Mouse (Mus musculus): ENCODE data around the gene Grm7.

Grm7 gene

GRCm38 (mm10) chr6:111039099-111039498 lies 393.7 kb downstream of the Grm7 start:
- no peak for DNase-seq

DNA sequence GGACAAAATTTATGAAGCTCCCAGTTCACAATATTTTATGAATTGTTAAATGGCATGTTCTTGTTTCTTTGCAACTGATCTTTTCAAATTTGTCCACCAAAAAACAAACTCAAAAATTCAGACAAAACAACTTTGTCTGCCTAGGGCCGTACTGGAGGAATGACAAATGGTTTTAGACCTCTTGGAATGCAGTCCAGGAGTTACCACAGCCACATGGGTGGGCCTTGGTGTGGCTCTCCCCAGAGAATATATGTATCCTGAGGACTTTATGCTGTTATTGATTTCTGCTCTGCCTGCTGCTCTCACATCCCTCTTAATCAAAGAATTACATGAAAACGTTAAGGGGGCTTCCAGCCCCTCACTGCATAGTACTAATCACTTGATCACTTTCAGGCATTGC lies 400.5 kb downstream of the Grm7 start:
- DNase-seq, result no peak

DNA sequence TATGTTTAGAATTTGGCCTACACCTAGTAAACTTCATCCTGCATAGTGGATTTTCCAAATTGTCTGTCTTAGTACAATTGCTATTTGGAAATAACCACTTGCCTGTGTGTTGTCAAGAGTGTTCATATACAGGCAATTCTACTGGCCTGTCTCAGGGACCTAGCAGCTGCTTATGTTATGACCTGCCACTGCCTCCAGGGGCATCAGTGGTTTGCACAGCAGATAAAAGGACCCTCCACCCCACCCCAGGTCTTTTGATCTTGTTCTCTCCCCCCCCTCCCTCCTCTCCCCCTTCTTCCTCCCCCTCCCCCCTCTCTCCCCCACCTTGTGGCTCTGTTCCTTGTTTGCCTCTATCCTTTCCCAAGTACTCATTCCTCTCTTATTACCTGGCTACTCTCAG lies 403.9 kb downstream of the Grm7 start:
- no peak for DNase-seq

- peak; percentile 57 for DNase-seq
These were observed 408.9 kb downstream of the Grm7 start for GRCm38 (mm10) chr6:111054001-111054975.

- DNase-seq, result no peak
These were observed 412.4 kb downstream of the Grm7 start for GRCm38 (mm10) chr6:111057798-111058197.

DNA sequence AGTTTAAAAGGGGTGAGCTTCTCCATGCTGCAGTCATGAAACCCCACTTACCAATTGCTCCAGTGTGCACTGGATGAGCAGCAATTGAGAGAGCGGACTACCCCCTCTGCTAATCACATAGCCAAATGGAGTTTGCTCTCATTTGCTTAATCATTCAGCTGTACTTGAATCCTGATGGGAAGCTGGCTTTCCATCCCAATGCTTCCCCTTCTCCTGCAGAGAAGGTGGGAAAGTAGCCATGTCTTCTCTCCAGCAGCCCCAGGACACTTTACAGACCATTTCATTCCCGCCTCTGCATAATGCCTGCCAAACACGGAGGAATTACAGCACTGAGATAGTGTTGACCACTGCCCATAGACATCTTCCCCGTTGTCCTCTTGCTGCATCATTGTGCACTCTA lies 414.6 kb downstream of the Grm7 start:
- no peak for DNase-seq

GRCm38 (mm10) chr6:111084569-111084968 lies 439.2 kb downstream of the Grm7 start:
- DNase-seq, result no peak

DNA sequence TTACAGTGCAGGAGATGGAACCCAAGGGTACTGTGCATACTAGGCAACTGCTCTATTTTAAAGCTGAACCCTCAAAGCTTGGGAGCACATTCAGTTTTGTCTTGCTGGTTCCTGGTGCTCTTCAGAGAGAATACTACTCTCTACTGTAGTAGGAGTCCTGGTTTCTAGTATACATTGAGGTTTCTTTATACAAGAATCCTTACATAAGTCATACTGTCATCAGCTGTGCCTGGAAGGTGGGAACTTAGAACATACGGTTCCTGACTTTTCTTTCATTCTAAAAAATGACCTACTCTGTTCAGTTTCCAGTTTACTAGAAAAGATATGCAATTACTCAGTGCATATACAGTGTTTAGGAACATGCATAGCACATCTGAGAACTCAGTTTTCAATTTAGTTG lies 449.4 kb downstream of the Grm7 start:
- no peak for DNase-seq

DNA sequence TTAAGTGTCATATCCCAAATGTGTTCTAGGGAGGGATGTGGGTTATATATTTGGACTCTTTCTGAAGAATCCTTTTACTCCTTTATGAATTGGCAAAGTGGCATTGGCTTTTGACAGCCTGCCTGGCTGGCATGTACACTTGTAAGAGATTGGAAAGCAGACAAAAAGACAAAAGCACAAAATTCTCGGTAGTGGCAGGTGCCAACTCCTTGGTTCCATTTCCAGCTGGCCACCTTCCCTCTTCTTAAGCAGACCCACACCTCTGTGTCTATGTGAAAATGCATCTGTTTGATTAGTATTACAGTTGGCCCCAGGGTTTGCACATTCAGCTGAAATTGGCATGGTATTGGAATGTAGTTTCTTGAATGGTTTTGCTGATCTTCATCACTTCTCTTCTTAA lies 460.1 kb downstream of the Grm7 start:
- DNase-seq, result peak; percentile 7

DNA sequence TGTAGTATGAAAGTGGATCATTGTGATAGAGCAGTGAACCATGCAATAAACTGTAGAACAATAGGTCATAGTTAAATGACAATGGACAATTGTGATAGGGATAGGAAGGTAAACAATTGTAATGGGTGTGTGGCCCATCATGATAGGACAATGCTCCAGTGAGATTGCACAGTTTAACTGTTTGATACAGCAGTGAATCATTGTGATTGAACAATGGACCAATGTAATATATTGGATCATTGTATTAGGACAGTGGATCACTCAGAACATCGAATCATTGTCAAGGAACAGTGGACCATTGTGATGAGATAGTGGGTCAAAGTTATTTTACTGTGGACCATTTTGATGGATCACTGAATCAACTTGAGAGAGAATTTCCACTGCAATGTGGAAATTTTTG lies 515.7 kb downstream of the Grm7 start:
- no peak for DNase-seq

GRCm38 (mm10) chr6:111195333-111195732 lies 550.0 kb downstream of the Grm7 start:
- DNase-seq, result no peak

DNA sequence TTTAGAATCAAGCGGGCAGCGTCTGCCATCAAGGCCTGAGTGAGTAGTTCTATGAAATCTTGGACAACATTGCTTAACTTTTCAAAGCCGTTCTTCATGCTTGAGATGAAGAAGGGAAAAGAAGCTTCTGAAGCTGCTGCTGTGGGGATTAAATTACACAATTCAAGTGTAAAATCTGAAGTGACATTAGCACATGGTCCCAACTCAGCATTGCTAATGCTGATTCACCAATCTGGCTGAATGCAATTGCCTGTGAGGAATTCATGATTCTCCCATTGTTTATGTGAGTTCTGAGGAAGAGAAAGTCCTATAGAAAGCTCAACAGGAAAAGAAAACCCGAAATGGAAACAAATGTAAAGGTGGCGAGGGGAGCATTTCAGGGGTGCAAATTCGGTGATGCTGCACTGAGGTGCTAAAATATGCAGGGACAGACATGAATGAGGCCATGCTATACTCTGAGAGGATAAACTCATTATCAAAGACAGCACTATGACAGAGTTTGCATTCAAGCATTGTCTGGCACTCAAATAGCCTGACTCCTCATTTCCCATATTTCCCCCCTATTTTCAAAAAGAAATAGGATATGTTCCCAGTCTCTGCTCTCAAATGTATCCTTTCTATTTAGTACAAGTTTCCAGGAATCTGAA lies 575.8 kb downstream of the Grm7 start:
- DNase-seq, result no peak

DNA sequence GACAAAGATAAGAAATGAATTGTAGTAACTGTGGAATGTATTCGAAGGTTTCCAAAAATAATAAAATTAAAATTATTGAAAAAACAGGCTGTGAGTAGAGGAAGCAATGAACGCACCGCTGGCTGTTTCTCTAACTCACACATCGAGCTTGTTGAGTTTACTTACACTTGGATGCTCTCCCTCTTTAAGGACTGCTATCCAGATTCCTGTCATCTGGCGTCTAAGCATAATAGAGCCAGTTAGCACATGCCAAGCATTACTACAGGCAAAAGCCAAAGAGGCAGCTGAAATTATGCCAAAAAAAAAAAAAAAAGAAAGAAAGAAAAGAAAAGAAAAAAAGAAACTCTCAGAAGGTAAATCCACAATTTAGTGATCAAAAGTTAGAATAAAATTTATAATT lies 609.8 kb downstream of the Grm7 start:
- DNase-seq, result no peak

- no peak for DNase-seq
These were observed 611.6 kb downstream of the Grm7 start for GRCm38 (mm10) chr6:111256939-111257338.

- DNase-seq, result no peak
These were observed 612.9 kb downstream of the Grm7 start for GRCm38 (mm10) chr6:111258256-111258655.

DNA sequence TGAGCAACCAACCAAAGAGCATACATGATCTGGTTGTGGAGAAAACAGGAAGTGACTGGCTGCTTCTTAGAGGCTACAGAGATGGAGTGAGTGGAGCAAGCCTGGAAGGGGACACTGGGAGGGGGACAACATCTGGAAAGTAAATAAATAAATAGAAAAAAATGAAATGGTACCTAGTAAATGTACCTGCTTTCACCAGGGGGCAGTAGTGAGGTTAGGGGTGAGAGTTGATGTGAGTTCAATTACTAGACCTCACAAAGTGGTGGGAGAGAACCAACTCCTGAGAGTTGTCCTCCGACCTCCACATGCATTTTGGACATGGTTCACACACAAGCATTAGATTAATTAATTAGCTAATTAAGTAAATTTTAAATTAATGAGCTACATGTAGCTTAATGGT lies 615.8 kb downstream of the Grm7 start:
- no peak for DNase-seq

GRCm38 (mm10) chr6:111276657-111277056 lies 631.3 kb downstream of the Grm7 start:
- DNase-seq, result no peak

- DNase-seq, result no peak
These were observed 633.1 kb downstream of the Grm7 start for GRCm38 (mm10) chr6:111278516-111278915.

- DNase-seq, result no peak
These were observed 648.2 kb downstream of the Grm7 start for GRCm38 (mm10) chr6:111293505-111294001.

DNA sequence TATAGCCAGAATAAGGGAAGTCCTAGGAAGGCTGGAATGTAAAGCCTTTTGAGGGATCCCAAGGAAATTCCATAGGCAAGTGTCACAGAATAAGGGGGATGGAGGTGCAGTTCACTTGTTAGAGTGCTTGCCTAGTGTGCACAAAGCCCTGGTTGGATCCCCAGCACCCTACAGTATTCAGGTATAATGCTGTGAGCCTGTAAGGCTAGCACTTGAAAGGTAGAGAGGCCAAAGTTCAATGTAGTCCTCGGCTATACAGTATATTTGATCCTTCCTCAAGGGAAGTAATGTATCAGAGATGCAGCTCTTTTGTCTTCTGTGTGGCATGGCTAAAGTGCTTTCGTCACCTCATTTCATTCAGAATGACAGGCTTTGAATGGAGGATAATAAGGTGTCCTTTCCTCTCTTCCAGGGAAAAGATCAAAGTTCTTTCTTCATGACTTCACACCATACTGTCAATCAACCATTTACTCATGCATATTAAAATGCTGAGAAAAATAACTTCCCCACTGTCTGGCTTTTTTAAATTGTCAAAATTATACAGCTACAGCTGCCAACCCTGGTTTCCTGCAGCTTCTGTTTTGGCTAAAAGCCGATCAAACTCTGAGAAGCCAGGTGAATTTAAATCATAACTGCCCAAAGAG lies 658.7 kb downstream of the Grm7 start:
- DNase-seq, result no peak

- no peak for DNase-seq
These were observed 716.3 kb downstream of the Grm7 start for GRCm38 (mm10) chr6:111361681-111362080.

GRCm38 (mm10) chr6:111368111-111368510 lies 722.7 kb downstream of the Grm7 start:
- no peak for DNase-seq

GRCm38 (mm10) chr6:111368551-111368950 lies 723.2 kb downstream of the Grm7 start:
- DNase-seq, result no peak

GRCm38 (mm10) chr6:111369013-111369412 lies 723.6 kb downstream of the Grm7 start:
- peak; percentile 29 for DNase-seq
